Mouse (Mus musculus) heart, adult 2 months (tissue): ENCODE data around the gene Ubl4a. TPM values are rescaled to one million over a fixed set of nuclear protein-coding genes. Genes with fewer than 3 reads are reported as not detected.

Experiments used
- DNase-seq, 2 experiments: peaks; one replicate each; pipeline ENCODE4 v3.0.0; 2021
- H3K27ac ChIP-seq: fragments of 200-600 bp; 2 replicates; pipeline ENCODE4 v1.8.1; 2022
- H3K27me3 ChIP-seq: fragments of 200-500 bp; 2 replicates; pipeline ENCODE4 v1.6.1; 2012; ENCODE audit warnings: mild to moderate bottlenecking, low read length, inconsistent platforms, mixed read lengths; ENCODE audit not compliant: control insufficient read depth, insufficient read depth
- H3K36me3 ChIP-seq: fragments of 200-500 bp; 2 replicates; pipeline ENCODE4 v1.6.1; 2012; ENCODE audit warnings: low read length, inconsistent platforms; ENCODE audit not compliant: control insufficient read depth, insufficient read depth
- H3K4me1 ChIP-seq: fragments of 200-500 bp; 2 replicates; pipeline ENCODE4 v1.6.1; 2011; ENCODE audit warnings: low read length; ENCODE audit not compliant: control insufficient read depth, insufficient read depth
- H3K4me3 ChIP-seq: fragments of 200-600 bp; 2 replicates; pipeline ENCODE4 v1.8.1; 2022
- H3K79me2 ChIP-seq: fragments of 200-500 bp; replicated peaks from 2 replicates; pipeline ENCODE4 v1.6.1; 2012; ENCODE audit warnings: mild to moderate bottlenecking, inconsistent platforms, low read length, moderate library complexity, mixed read lengths; ENCODE audit not compliant: control insufficient read depth, insufficient read depth
- H3K9ac ChIP-seq: fragments of 200-500 bp; 2 replicates; pipeline ENCODE4 v1.6.1; 2012; ENCODE audit warnings: low read depth, mild to moderate bottlenecking, control low read depth, inconsistent platforms, low read length, mixed read lengths
- CTCF ChIP-seq: fragments of 200-600 bp; IDR thresholded peaks from 2 replicates; pipeline ENCODE4 v1.8.1; 2022; ENCODE audit warnings: antibody characterized with exemption, mild to moderate bottlenecking, moderate library complexity
- EP300 ChIP-seq: fragments of 200-500 bp; IDR thresholded peaks from 2 replicates; pipeline ENCODE4 v1.6.1; 2011; ENCODE audit warnings: low read depth, low read length, control low read depth; ENCODE audit not compliant: insufficient read depth
- POLR2A ChIP-seq: fragments of 200-500 bp; IDR thresholded peaks from 2 replicates; pipeline ENCODE4 v1.6.1; 2011; ENCODE audit warnings: mild to moderate bottlenecking, low read depth, low read length, control low read depth; ENCODE audit not compliant: insufficient read depth
- WGBS: fragments of 180-500 bp; shearing (Covaris S2); methylation state at CpG from one replicate; pipeline ENCODE4 v1.1.7; 2018; 5-methylcytosine and 5-hydroxymethylcytosine counted together
- intact Hi-C: fragments of 180-260 bp; cut with DNase I; formaldehyde crosslinking; loops from one replicate; pipeline ENCODE4 v1.15.1; 2025
- long read RNA-seq: library from polyadenylated mRNA; stranded (forward); transcript quantifications from one replicate; pipeline ENCODE4 v2.0.0, GENCODE M21; 2021
- polyA plus RNA-seq: library from polyadenylated mRNA; depleted of rRNA; stranded (reverse); fragments of >200 nt; gene quantifications from 2 replicates; pipeline ENCODE4 v1.2.3, GENCODE M21; 2012; rRNA removed
- total RNA-seq, 2 experiments: library from RNA; stranded (reverse); gene quantifications; 2 replicates each; pipeline ENCODE4 v1.2.3; 2021

Gene Ubl4a
- total RNA-seq (10 to 100 TPM; 68.5 to 79.2 TPM), polyA plus RNA-seq (58.1 and 93.7 TPM in 2 replicates)
- long read RNA-seq, transcript Ubl4a-206 (4 exons, 2,442 nt): major isoform, 162 of 172 reads
- long read RNA-seq, partial matches to known transcripts: 1 of 172 reads
- long read RNA-seq, other reads (novel, unspliced or antisense): 7 of 172 reads

DNA sequence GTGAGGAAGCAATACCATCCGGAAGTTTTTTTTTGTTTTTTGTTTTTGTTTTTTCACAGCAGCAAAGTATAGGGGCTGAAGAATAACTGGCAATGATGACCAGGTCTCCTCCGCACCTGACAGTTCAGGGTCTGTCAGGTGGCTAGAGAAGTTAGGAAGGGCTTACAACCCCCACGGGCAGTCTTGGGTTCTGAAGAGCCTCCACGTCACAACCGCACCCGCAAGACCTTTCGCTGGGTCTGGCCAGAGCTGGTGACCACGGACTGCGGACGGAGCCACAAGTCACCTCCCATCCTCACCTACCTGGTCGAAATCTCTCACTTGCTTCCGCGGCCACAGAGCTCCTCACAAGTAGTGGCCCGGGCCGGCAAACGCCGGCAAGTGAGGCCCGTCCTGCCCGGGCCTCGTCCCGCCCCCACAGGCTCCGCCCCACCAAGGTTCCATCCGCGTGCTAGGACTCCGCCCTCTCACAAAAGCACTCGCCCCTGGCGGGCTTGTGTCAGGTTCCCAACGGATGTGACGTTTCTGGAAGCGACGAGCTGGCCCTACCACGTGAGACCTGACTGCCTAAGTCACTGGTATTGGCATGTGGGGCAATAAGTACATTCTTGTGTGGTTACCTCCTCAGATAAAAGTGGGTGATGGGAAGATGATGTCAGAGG, at the start of gene Ubl4a, which contains the start of gene Slc10a3:
Gene Ubl4a, minus strand, starts transcription at position 331 of the 662 bp plus-strand sequence.
Gene Slc10a3, minus strand, starts transcription at position 462 of the 662 bp plus-strand sequence.
- peak; percentile 88 to 91 for DNase-seq
- 18% methylated on average over 32 of the region's 32 CpGs for WGBS
- Histone ChIP-seq H3K79me2 (no peaks in the 10 kb centered on the region), H3K36me3 (no peaks in the 10 kb centered on the region), H3K27ac (peak within 1 kb of the TSS; percentile 52; the same call in 1 of the 2 replicates), H3K4me1 (no peaks in the 10 kb centered on the region; the same call in 1 of the 2 replicates), H3K9ac (peak within 1 kb of the TSS; percentile 80), H3K27me3 (no peaks in the 10 kb centered on the region), H3K4me3 (peak within 1 kb of the TSS; percentile 51)
- intact Hi-C loops: loop anchor here (2.0 to 5.0 kb wide), 2 partner anchors 18 to 101 kb away; partner anchors contain the start of gene Rpl10
- TF ChIP-seq EP300 (0 out of 2 replicates have a peak, but pooled peaks have one; percentile 56), CTCF (0 out of 2 replicates have a peak, but pooled peaks have one; percentile 5), POLR2A (peak; percentile 80)

GRCm38 (mm10) chrX:74413377-74413776, 40.4 kb upstream of the Ubl4a start:
- no peaks in the 10 kb centered on the region for H3K79me2 ChIP-seq

DNA sequence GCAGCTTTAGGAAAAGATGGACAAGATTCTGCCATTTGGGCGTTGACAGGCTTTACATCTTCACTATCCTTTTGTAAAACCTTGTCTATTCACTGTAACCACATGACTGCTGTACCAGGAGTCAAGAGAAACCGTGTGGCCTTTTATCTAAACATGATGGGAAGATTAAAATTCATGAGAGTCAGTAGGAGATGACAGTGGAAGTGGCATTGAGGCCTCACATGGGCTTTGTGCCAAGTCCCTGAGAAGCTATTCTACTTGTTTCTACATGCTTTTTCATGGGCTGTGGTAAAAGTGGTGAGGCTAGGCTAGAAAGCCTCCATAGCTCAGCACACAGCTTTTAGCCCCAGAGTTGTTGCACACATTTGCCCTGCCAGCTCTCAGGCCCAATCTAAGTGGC, 35.3 kb upstream of the Ubl4a start:
- no peak overlapping the region for H3K27ac ChIP-seq
- no peaks in the 10 kb centered on the region for H3K79me2 ChIP-seq
- no peaks in the 10 kb centered on the region for H3K27me3 ChIP-seq
- DNase-seq: no peak
- intact Hi-C loops: no loop called here
- no peaks in the 10 kb centered on the region for H3K36me3 ChIP-seq
- H3K4me3 ChIP-seq: no peak overlapping the region
- TF ChIP-seq POLR2A: no peak
- TF ChIP-seq EP300: no peak
- TF ChIP-seq CTCF: no peak
- H3K4me1 ChIP-seq: no peaks in the 10 kb centered on the region
- H3K9ac ChIP-seq: no peak overlapping the region
- WGBS: 49% methylated on average over 2 of the region's 2 CpGs

More at GRCm38 (mm10) chrX:74413377-74413776, 40.4 kb upstream of the Ubl4a start:
- no peak overlapping the region for H3K27ac ChIP-seq
- H3K27me3 ChIP-seq: no peaks in the 10 kb centered on the region
- H3K36me3 ChIP-seq: no peaks in the 10 kb centered on the region
- DNase-seq: peak; percentile 54 to 59
- intact Hi-C loops: loop anchor here (1.0 to 10.0 kb wide), 6 partner anchors 164 to 1359 kb away; partner anchors contain the start of genes Flna, Hcfc1 and Irak1
- peak; percentile 86 for TF ChIP-seq CTCF
- TF ChIP-seq POLR2A: no peak
- peak; percentile 74; the same call in 1 of the 2 replicates for TF ChIP-seq EP300
- no peaks in the 10 kb centered on the region for H3K4me1 ChIP-seq
- no peak overlapping the region for H3K4me3 ChIP-seq
- H3K9ac ChIP-seq: no peak overlapping the region

GRCm38 (mm10) chrX:74400136-74400535, 27.1 kb upstream of the Ubl4a start:
- H3K27ac ChIP-seq: no peak overlapping the region
- DNase-seq: no peak
- no peak for TF ChIP-seq POLR2A
- no peak for TF ChIP-seq CTCF
- TF ChIP-seq EP300: no peak
- WGBS: 81% methylated on average over 3 of the region's 3 CpGs
- H3K79me2 ChIP-seq: no peaks in the 10 kb centered on the region
- no peaks in the 10 kb centered on the region for H3K4me1 ChIP-seq
- H3K36me3 ChIP-seq: no peaks in the 10 kb centered on the region
- intact Hi-C loops: no loop called here
- H3K27me3 ChIP-seq: no peaks in the 10 kb centered on the region
- H3K4me3 ChIP-seq: no peak overlapping the region
- H3K9ac ChIP-seq: no peak overlapping the region

GRCm38 (mm10) chrX:74392535-74393443, 19.8 kb upstream of the Ubl4a start, which contains the start of the genes Fam3a and Ikbkg:
Gene Fam3a (minus strand): TSS chrX:74393272.
Gene Ikbkg (plus strand): TSS chrX:74393290.
- peak within 1 kb of the TSS; percentile 90 for H3K27ac ChIP-seq
- H3K36me3 ChIP-seq: no peaks in the 10 kb centered on the region
- H3K4me1 ChIP-seq: peaks cover 1% of the 10 kb centered on the region; the same call in 1 of the 2 replicates
- no peaks in the 10 kb centered on the region for H3K79me2 ChIP-seq
- H3K9ac ChIP-seq: peak within 1 kb of the TSS; percentile 90
- no peaks in the 10 kb centered on the region for H3K27me3 ChIP-seq
- TF ChIP-seq CTCF (peak; percentile 73), EP300 (no peak), POLR2A (peak; percentile 84)
- peak within 1 kb of the TSS; percentile 65 for H3K4me3 ChIP-seq
- peak; percentile 82 to 90 for DNase-seq
- intact Hi-C loops: loop anchor here (2.0 to 5.0 kb wide), 5 partner anchors 35 to 425 kb away; partner anchors contain the start of genes Dnase1l1, Flna, G6pdx and Hcfc1
- 14% methylated on average over 30 of the region's 30 CpGs for WGBS
